Mouse (Mus musculus) thymus, postnatal 0 days (tissue): ENCODE measurements around the gene Qtrt2. TPM values are rescaled to one million over a fixed set of nuclear protein-coding genes. Genes with fewer than 3 reads are reported as not detected.

Experiments
- DNase-seq: peaks from one replicate; pipeline ENCODE4 v3.0.0-alpha.2; 2015; ENCODE audit warnings: low spot score
- polyA plus RNA-seq: library from polyadenylated mRNA; unstranded; fragments of >200 nt; fragmentation: Nextera tagmentation; extraction: Ambion mirVana; gene quantifications from 2 replicates; pipeline ENCODE4 v1.2.1, GENCODE M21; 2015

The Qtrt2 gene
- polyA plus RNA-seq, result 15.3 and 16.0 TPM in 2 replicates

GRCm38 (mm10) chr16:43926341-43926859, at the start of gene Qtrt2:
Gene Qtrt2 (minus strand): TSS chr16:43926809.
- no peak for DNase-seq

- DNase-seq, result no peak
These were observed 47.1 kb upstream of the Qtrt2 start for GRCm38 (mm10) chr16:43973606-43974220.

GRCm38 (mm10) chr16:43973147-43973546, 46.5 kb upstream of the Qtrt2 start:
- no peak for DNase-seq

GRCm38 (mm10) chr16:43972391-43972790, 45.8 kb upstream of the Qtrt2 start:
- DNase-seq, result no peak

- DNase-seq, result no peak
These were observed 45.1 kb upstream of the Qtrt2 start for GRCm38 (mm10) chr16:43971741-43972140.

GRCm38 (mm10) chr16:43971189-43971588, 44.6 kb upstream of the Qtrt2 start:
- DNase-seq, result no peak

- peak; percentile 77 for DNase-seq
These were observed 43.8 kb upstream of the Qtrt2 start for GRCm38 (mm10) chr16:43970426-43970825.

- no peak for DNase-seq
These were observed 39.3 kb upstream of the Qtrt2 start for GRCm38 (mm10) chr16:43965781-43966389.

GRCm38 (mm10) chr16:43963780-43964179, 37.2 kb upstream of the Qtrt2 start:
- DNase-seq, result no peak

- DNase-seq, result no peak
These were observed 36.7 kb upstream of the Qtrt2 start for GRCm38 (mm10) chr16:43963291-43963690.

GRCm38 (mm10) chr16:43958038-43958437, 31.4 kb upstream of the Qtrt2 start:
- no peak for DNase-seq

GRCm38 (mm10) chr16:43954913-43955312, 28.3 kb upstream of the Qtrt2 start:
- peak; percentile 62 for DNase-seq

GRCm38 (mm10) chr16:43951591-43951990, 25.0 kb upstream of the Qtrt2 start:
- no peak for DNase-seq

- no peak for DNase-seq
These were observed 19.3 kb upstream of the Qtrt2 start for GRCm38 (mm10) chr16:43945869-43946268.

GRCm38 (mm10) chr16:43945351-43945750, 18.7 kb upstream of the Qtrt2 start:
- no peak for DNase-seq

GRCm38 (mm10) chr16:43940846-43941245, 14.2 kb upstream of the Qtrt2 start:
- no peak for DNase-seq

GRCm38 (mm10) chr16:43935892-43936291, 9.3 kb upstream of the Qtrt2 start:
- DNase-seq, result no peak

- no peak for DNase-seq
These were observed 8.8 kb upstream of the Qtrt2 start for GRCm38 (mm10) chr16:43935367-43935766.

- DNase-seq, result no peak
These were observed 8.2 kb upstream of the Qtrt2 start for GRCm38 (mm10) chr16:43934856-43935255.

- DNase-seq, result no peak
These were observed 6.4 kb upstream of the Qtrt2 start for GRCm38 (mm10) chr16:43933041-43933440.

GRCm38 (mm10) chr16:43932319-43932718, 5.7 kb upstream of the Qtrt2 start:
- DNase-seq, result no peak

GRCm38 (mm10) chr16:43931502-43931901, 4.9 kb upstream of the Qtrt2 start:
- no peak for DNase-seq

GRCm38 (mm10) chr16:43930577-43930976, 4.0 kb upstream of the Qtrt2 start:
- DNase-seq, result no peak
